Mouse (Mus musculus) stomach, embryonic 14.5 days (tissue): ENCODE results near the gene Fgf2. TPM values are rescaled to one million over a fixed set of nuclear protein-coding genes. Genes with fewer than 3 reads are reported as not detected.

Experiments used
- ATAC-seq: fragments of 200-750 bp; cut with Nextera tagmentation; 2 replicates; pipeline ENCODE4 v1.8.0; 2017; ENCODE audit warnings: low read depth, moderate TSS enrichment; ENCODE audit not compliant: insufficient number of reproducible peaks, insufficient read depth, low FRiP score
- H3K27ac ChIP-seq: fragments of 300-500 bp; sonication (generic); 2 replicates; pipeline ENCODE4 v1.5.1; 2014; ENCODE audit warnings: mild to moderate bottlenecking, low read length, moderate library complexity, mixed read lengths
- H3K27me3 ChIP-seq: fragments of 300-500 bp; sonication (generic); 2 replicates; pipeline ENCODE4 v1.6.1; 2014; ENCODE audit warnings: low read length, control low read depth, mixed read lengths; ENCODE audit not compliant: control insufficient read depth, insufficient read depth
- H3K36me3 ChIP-seq: fragments of 300-500 bp; sonication (generic); 2 replicates; pipeline ENCODE4 v1.6.1; 2014; ENCODE audit warnings: mild to moderate bottlenecking, control low read depth, low read length, moderate library complexity, mixed read lengths; ENCODE audit not compliant: control insufficient read depth, insufficient read depth
- H3K4me1 ChIP-seq: fragments of 300-500 bp; sonication (generic); 2 replicates; pipeline ENCODE4 v1.6.1; 2014; ENCODE audit warnings: low read length, control low read depth, mixed read lengths; ENCODE audit not compliant: control insufficient read depth, insufficient read depth
- H3K4me2 ChIP-seq: fragments of 300-500 bp; sonication (generic); replicated peaks from 2 replicates; pipeline ENCODE4 v1.6.1; 2014; ENCODE audit warnings: low read depth, low read length, control low read depth
- H3K4me3 ChIP-seq: fragments of 300-500 bp; sonication (generic); 2 replicates; pipeline ENCODE4 v1.5.1; 2014; ENCODE audit warnings: low read depth, low read length, control low read depth
- H3K9ac ChIP-seq: fragments of 300-500 bp; sonication (generic); replicated peaks from 2 replicates; pipeline ENCODE4 v1.6.1; 2014; ENCODE audit warnings: low read depth, mild to moderate bottlenecking, control low read depth, low read length, moderate library complexity, mixed read lengths
- H3K9me3 ChIP-seq: fragments of 300-500 bp; sonication (generic); 2 replicates; pipeline ENCODE4 v1.6.1; 2016; ENCODE audit warnings: low read depth, low read length, control low read depth; ENCODE audit not compliant: control insufficient read depth
- WGBS: fragments of 180-500 bp; shearing (Covaris S2); extraction: QIAGEN DNeasy Blood & Tissue Kit; methylation state at CpG from one replicate; pipeline ENCODE4 v1.1.7; 2014; 5-methylcytosine and 5-hydroxymethylcytosine counted together
- polyA plus RNA-seq: library from polyadenylated mRNA; unstranded; fragments of >200 nt; fragmentation: Nextera tagmentation; extraction: Ambion mirVana; gene quantifications from 2 replicates; pipeline ENCODE4 v1.2.1, GENCODE M21; 2014

Fgf2 gene
- polyA plus RNA-seq, 1 experiment from 2014 or later: 3.1 TPM

- no peak overlapping the region for H3K4me3 ChIP-seq
- no peak overlapping the region for H3K9ac ChIP-seq
- 43% methylated on average over 3 of the region's 3 CpGs for WGBS
- no peaks in the 10 kb centered on the region for H3K9me3 ChIP-seq
- H3K4me1 ChIP-seq: no peaks in the 10 kb centered on the region
- no peak overlapping the region for H3K27ac ChIP-seq
- H3K36me3 ChIP-seq: peaks cover 6% of the 10 kb centered on the region; the same call in 1 of the 2 replicates
- no peak overlapping the region for H3K4me2 ChIP-seq
- ATAC-seq: no peak
- H3K27me3 ChIP-seq: no peaks in the 10 kb centered on the region
Observed at GRCm38 (mm10) chr3:37324310-37324709, 23.8 kb upstream of the Fgf2 start.

- Histone ChIP-seq H3K9me3 (no peaks in the 10 kb centered on the region), H3K36me3 (no peaks in the 10 kb centered on the region), H3K27ac (no peak overlapping the region), H3K27me3 (no peaks in the 10 kb centered on the region), H3K4me3 (no peak overlapping the region), H3K4me1 (no peaks in the 10 kb centered on the region), H3K4me2 (no peak overlapping the region), H3K9ac (no peak overlapping the region)
- WGBS: 67% methylated on average over 5 of the region's 5 CpGs
- ATAC-seq: no peak
Observed at GRCm38 (mm10) chr3:37325317-37326112, 22.6 kb upstream of the Fgf2 start.

GRCm38 (mm10) chr3:37326627-37327026 lies 21.5 kb upstream of the Fgf2 start:
- no peaks in the 10 kb centered on the region for H3K4me1 ChIP-seq
- H3K36me3 ChIP-seq: no peaks in the 10 kb centered on the region
- no peak overlapping the region for H3K4me3 ChIP-seq
- ATAC-seq: no peak
- H3K9ac ChIP-seq: no peak overlapping the region
- no peak overlapping the region for H3K4me2 ChIP-seq
- no peaks in the 10 kb centered on the region for H3K27me3 ChIP-seq
- 87% methylated on average over 3 of the region's 3 CpGs for WGBS
- no peak overlapping the region for H3K27ac ChIP-seq
- no peaks in the 10 kb centered on the region for H3K9me3 ChIP-seq

GRCm38 (mm10) chr3:37328489-37328888 lies 19.7 kb upstream of the Fgf2 start:
- H3K9me3 ChIP-seq: no peaks in the 10 kb centered on the region
- H3K27me3 ChIP-seq: no peaks in the 10 kb centered on the region
- ATAC-seq: no peak
- H3K4me2 ChIP-seq: no peak overlapping the region
- H3K4me3 ChIP-seq: no peak overlapping the region
- H3K27ac ChIP-seq: no peak overlapping the region
- no peak overlapping the region for H3K9ac ChIP-seq
- H3K36me3 ChIP-seq: no peaks in the 10 kb centered on the region
- no peaks in the 10 kb centered on the region for H3K4me1 ChIP-seq
- 80% methylated on average over 2 of the region's 2 CpGs for WGBS

GRCm38 (mm10) chr3:37329963-37330362 lies 18.2 kb upstream of the Fgf2 start:
- Histone ChIP-seq H3K4me1 (no peaks in the 10 kb centered on the region), H3K4me3 (no peak overlapping the region), H3K4me2 (no peak overlapping the region), H3K27ac (no peak overlapping the region), H3K27me3 (no peaks in the 10 kb centered on the region), H3K9ac (no peak overlapping the region), H3K36me3 (no peaks in the 10 kb centered on the region), H3K9me3 (no peaks in the 10 kb centered on the region)
- ATAC-seq: no peak
- WGBS: 77% methylated on average over 1 of the region's 1 CpGs

- H3K36me3 ChIP-seq: no peaks in the 10 kb centered on the region
- H3K9ac ChIP-seq: no peak overlapping the region
- no peak for ATAC-seq
- no peaks in the 10 kb centered on the region for H3K9me3 ChIP-seq
- H3K27ac ChIP-seq: no peak overlapping the region
- WGBS: 68% methylated on average over 6 of the region's 6 CpGs
- H3K27me3 ChIP-seq: no peaks in the 10 kb centered on the region
- no peaks in the 10 kb centered on the region for H3K4me1 ChIP-seq
- no peak overlapping the region for H3K4me2 ChIP-seq
- H3K4me3 ChIP-seq: no peak overlapping the region
Observed at GRCm38 (mm10) chr3:37331999-37332449, 16.1 kb upstream of the Fgf2 start.

GRCm38 (mm10) chr3:37334053-37334452 lies 14.1 kb upstream of the Fgf2 start:
- no peak overlapping the region for H3K27ac ChIP-seq
- H3K4me2 ChIP-seq: no peak overlapping the region
- H3K27me3 ChIP-seq: no peaks in the 10 kb centered on the region
- no peaks in the 10 kb centered on the region for H3K4me1 ChIP-seq
- no peak for ATAC-seq
- 89% methylated on average over 4 of the region's 4 CpGs for whole genome bisulfite sequencing
- no peaks in the 10 kb centered on the region for H3K9me3 ChIP-seq
- H3K9ac ChIP-seq: no peak overlapping the region
- no peak overlapping the region for H3K4me3 ChIP-seq
- no peaks in the 10 kb centered on the region for H3K36me3 ChIP-seq

- Histone ChIP-seq H3K27me3 (no peaks in the 10 kb centered on the region), H3K27ac (no peak overlapping the region), H3K4me1 (no peaks in the 10 kb centered on the region), H3K9me3 (no peaks in the 10 kb centered on the region), H3K9ac (no peak overlapping the region), H3K4me2 (no peak overlapping the region), H3K4me3 (no peak overlapping the region), H3K36me3 (no peaks in the 10 kb centered on the region)
- 62% methylated on average over 5 of the region's 5 CpGs for WGBS
- ATAC-seq: no peak
Observed at GRCm38 (mm10) chr3:37341110-37341509, 7.0 kb upstream of the Fgf2 start.

GRCm38 (mm10) chr3:37342811-37343210 lies 5.3 kb upstream of the Fgf2 start:
- Histone ChIP-seq H3K9ac (no peak overlapping the region), H3K36me3 (no peaks in the 10 kb centered on the region), H3K4me2 (no peak overlapping the region), H3K4me1 (peaks cover 3% of the 10 kb centered on the region; the same call in 1 of the 2 replicates), H3K27ac (no peak overlapping the region), H3K27me3 (no peaks in the 10 kb centered on the region), H3K9me3 (no peaks in the 10 kb centered on the region), H3K4me3 (no peak overlapping the region)
- ATAC-seq: no peak
- WGBS: 44% methylated on average over 5 of the region's 5 CpGs
